Mouse (Mus musculus): ENCODE data around the gene Cysltr2.

- TF ChIP-seq CTCF (IDR thresholded peaks at IDR 0.05; ENCODE audit: extremely low read depth, insufficient read length, insufficient replicate concordance, low read depth, low read length) (no peak), POLR2A (IDR thresholded peaks at IDR 0.05; ENCODE audit: low read depth, low read length) (no peak)
These were observed 17.7 kb downstream of the Cysltr2 start for GRCm38 (mm10) chr14:73031218-73031617.

Data from small intestine, adult 2 months (tissue).